Mouse (Mus musculus) bone marrow, adult 2 months (tissue): ENCODE data around the gene Trak1.

ENCODE experiments used
- CTCF ChIP-seq: fragments of 200-500 bp; IDR thresholded peaks from 2 replicates; pipeline ENCODE4 v1.5.1; 2011; ENCODE audit warnings: low read length, control low read depth; ENCODE audit not compliant: control insufficient read depth, insufficient read depth
- POLR2A ChIP-seq: fragments of 200-500 bp; IDR thresholded peaks from 2 replicates; pipeline ENCODE4 v1.6.1; 2011; ENCODE audit warnings: low read depth, mild to moderate bottlenecking, control low read depth, low read length, borderline replicate concordance; ENCODE audit not compliant: control insufficient read depth

GRCm38 (mm10) chr9:121302543-121302942 is 5.2 kb downstream of the Trak1 start:
- TF ChIP-seq POLR2A (no peak), CTCF (peak; percentile 38; the same call in 1 of the 2 replicates)
